Mouse (Mus musculus): ENCODE measurements around the gene Cyp3a57. TPM values are rescaled to one million over a fixed set of nuclear protein-coding genes. Genes with fewer than 3 reads are reported as not detected.
"Not testable (repeated sequence)": the region's sequence is repeated elsewhere in the genome, so short reads cannot be mapped to it uniquely, and the experiment has no call there.

The Cyp3a57 gene
- not detected in 2 replicates for polyA plus RNA-seq (2016; fragmentation: Nextera tagmentation; extraction: Ambion mirVana)

DNA sequence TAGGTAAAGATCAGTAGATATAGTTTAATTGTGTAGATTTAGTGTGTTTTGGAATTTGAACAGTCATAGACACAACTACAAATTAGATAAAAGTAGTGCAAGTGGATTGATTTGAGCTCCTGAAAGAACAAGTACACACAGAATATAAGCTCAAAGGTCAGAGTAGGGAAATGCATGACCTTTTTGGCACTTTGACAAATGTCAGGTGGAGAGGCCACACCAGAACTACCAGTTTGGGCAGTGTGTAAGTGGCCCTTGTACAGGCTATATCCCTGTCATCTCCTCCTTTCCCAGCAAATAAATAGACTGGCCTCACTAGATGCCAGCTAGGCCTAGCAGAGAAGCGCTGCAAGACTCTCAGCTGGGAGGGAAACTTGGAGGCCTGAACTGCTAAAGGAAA is at the start of gene Cyp3a57:
Gene Cyp3a57, plus strand, starts transcription at position 339 of the 400 bp plus-strand sequence.
- Histone ChIP-seq H3K4me1 (no peaks in the 10 kb centered on the region), H3K27ac (no peak within 1 kb of the TSS), H3K4me3 (no peak within 1 kb of the TSS), H3K36me3 (no peaks in the 10 kb centered on the region), H3K27me3 (ENCODE audit: insufficient read depth, poor library complexity, severe bottlenecking) (no peaks in the 10 kb centered on the region), H3K9me3 (no peaks in the 10 kb centered on the region)
- WGBS = 74% methylated on average over 1 of the region's 1 CpGs
- DNase-seq (ENCODE audit: low spot score) = no peak

- H3K4me1 ChIP-seq = no peaks in the 10 kb centered on the region
- no peak for DNase-seq (ENCODE audit: low spot score)
- H3K27me3 ChIP-seq (ENCODE audit: insufficient read depth, poor library complexity, severe bottlenecking) = no peaks in the 10 kb centered on the region
- H3K36me3 ChIP-seq = no peaks in the 10 kb centered on the region
- H3K27ac ChIP-seq = no peak overlapping the region
- no peaks in the 10 kb centered on the region for H3K9me3 ChIP-seq
- no peak overlapping the region for H3K4me3 ChIP-seq
These were observed 44.6 kb upstream of the Cyp3a57 start for GRCm38 (mm10) chr5:145300469-145300868.

- DNase-seq (ENCODE audit: low spot score); H3K27me3 ChIP-seq (ENCODE audit: insufficient read depth, poor library complexity, severe bottlenecking); H3K4me1 ChIP-seq; H3K27ac ChIP-seq; H3K9me3 ChIP-seq; H3K36me3 ChIP-seq; H3K4me3 ChIP-seq: not testable (repeated sequence)
- 70% methylated on average over 4 of the region's 4 CpGs for WGBS
These were observed 43.3 kb upstream of the Cyp3a57 start for GRCm38 (mm10) chr5:145301796-145302195.

GRCm38 (mm10) chr5:145302424-145302823 is 42.7 kb upstream of the Cyp3a57 start:
- no peaks in the 10 kb centered on the region for H3K27me3 ChIP-seq (ENCODE audit: insufficient read depth, poor library complexity, severe bottlenecking)
- H3K4me1 ChIP-seq = no peaks in the 10 kb centered on the region
- WGBS = 60% methylated on average over 1 of the region's 1 CpGs
- H3K4me3 ChIP-seq = no peak overlapping the region
- DNase-seq (ENCODE audit: low spot score) = no peak
- no peaks in the 10 kb centered on the region for H3K36me3 ChIP-seq
- no peak overlapping the region for H3K27ac ChIP-seq
- no peaks in the 10 kb centered on the region for H3K9me3 ChIP-seq

DNA sequence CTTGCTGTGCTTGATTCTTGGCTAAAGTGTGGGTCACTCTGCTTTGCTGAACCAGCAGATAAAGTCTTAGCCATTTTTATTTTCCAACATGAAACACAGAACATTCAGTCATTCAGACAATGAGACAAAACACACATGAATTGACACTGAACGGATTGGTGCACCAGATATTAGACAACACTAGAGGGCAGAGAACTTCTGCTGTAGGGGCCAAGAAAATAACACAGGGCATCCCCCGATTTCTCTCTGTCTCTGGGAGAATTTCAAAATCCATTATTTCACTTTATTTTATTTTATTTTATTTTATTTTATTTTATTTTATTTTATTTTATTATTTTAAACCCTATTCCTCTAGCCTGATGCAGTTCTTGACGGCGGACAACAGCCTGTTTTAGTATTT is 38.1 kb upstream of the Cyp3a57 start:
- H3K9me3 ChIP-seq; DNase-seq (ENCODE audit: low spot score); H3K27me3 ChIP-seq (ENCODE audit: insufficient read depth, poor library complexity, severe bottlenecking); H3K36me3 ChIP-seq; H3K4me3 ChIP-seq; H3K4me1 ChIP-seq; H3K27ac ChIP-seq: not testable (repeated sequence)
- WGBS = 87% methylated on average over 4 of the region's 4 CpGs

GRCm38 (mm10) chr5:145307811-145308210 is 37.3 kb upstream of the Cyp3a57 start:
- DNase-seq (ENCODE audit: low spot score); H3K9me3 ChIP-seq; H3K27ac ChIP-seq; H3K36me3 ChIP-seq; H3K4me1 ChIP-seq; H3K27me3 ChIP-seq (ENCODE audit: insufficient read depth, poor library complexity, severe bottlenecking); H3K4me3 ChIP-seq: not testable (repeated sequence)
- WGBS = 74% methylated on average over 3 of the region's 3 CpGs

GRCm38 (mm10) chr5:145313845-145314244 is 31.2 kb upstream of the Cyp3a57 start:
- Histone ChIP-seq H3K4me3 (no peak overlapping the region), H3K4me1 (no peaks in the 10 kb centered on the region), H3K9me3 (peaks cover 8% of the 10 kb centered on the region), H3K36me3 (no peaks in the 10 kb centered on the region), H3K27me3 (ENCODE audit: insufficient read depth, poor library complexity, severe bottlenecking) (no peaks in the 10 kb centered on the region), H3K27ac (no peak overlapping the region)
- DNase-seq (ENCODE audit: low spot score) = no peak

DNA sequence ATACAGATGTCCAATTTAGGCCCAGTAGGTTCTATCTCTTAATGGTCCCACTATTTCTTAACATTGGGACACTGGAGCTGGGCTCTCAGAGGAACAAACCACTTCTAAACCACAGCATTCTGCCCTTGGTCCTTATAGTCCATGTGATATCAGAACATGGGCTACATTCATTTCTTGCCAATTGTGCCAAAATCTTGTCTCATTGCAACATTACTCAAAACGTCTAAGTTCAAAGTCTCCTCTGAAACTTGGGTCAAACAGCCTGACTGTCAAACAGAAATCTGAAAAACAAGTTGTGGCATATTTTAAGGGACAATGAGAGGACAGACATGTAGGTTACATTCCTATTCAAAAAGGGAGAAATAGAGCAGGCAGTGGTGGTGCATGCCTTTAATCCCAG is 27.9 kb upstream of the Cyp3a57 start:
- 82% methylated on average over 1 of the region's 1 CpGs for WGBS
- no peaks in the 10 kb centered on the region for H3K4me1 ChIP-seq
- peaks cover 9% of the 10 kb centered on the region for H3K9me3 ChIP-seq
- no peaks in the 10 kb centered on the region for H3K36me3 ChIP-seq
- H3K4me3 ChIP-seq = no peak overlapping the region
- H3K27ac ChIP-seq = no peak overlapping the region
- DNase-seq (ENCODE audit: low spot score) = no peak
- H3K27me3 ChIP-seq (ENCODE audit: insufficient read depth, poor library complexity, severe bottlenecking) = no peaks in the 10 kb centered on the region

DNA sequence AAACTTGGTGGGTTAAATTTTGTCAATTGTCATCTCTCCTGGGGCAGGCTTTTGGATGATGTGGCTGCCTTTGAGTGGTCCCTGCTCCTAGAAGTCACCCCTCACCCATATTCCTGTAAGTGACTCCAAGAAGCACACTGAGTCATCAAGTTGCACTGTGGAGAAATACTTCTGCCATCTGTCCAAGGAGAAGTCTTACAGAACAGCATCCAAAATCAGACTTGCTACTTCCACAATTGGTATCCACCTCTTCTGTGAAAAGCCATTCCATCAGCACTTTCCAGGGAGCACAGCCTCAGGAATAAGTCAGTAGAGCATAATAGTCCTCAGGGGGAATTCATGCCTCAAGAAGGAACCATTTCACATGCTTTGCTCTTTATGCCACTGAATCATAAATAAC is 6.3 kb upstream of the Cyp3a57 start:
- not testable (repeated sequence) for H3K4me3 ChIP-seq; H3K36me3 ChIP-seq; H3K27ac ChIP-seq; H3K9me3 ChIP-seq; H3K4me1 ChIP-seq; H3K27me3 ChIP-seq (ENCODE audit: insufficient read depth, poor library complexity, severe bottlenecking); DNase-seq (ENCODE audit: low spot score)

- H3K4me1 ChIP-seq = no peaks in the 10 kb centered on the region
- no peaks in the 10 kb centered on the region for H3K9me3 ChIP-seq
- no peak overlapping the region for H3K4me3 ChIP-seq
- DNase-seq (ENCODE audit: low spot score) = peak; percentile 9
- H3K27ac ChIP-seq = no peak overlapping the region
- no peaks in the 10 kb centered on the region for H3K36me3 ChIP-seq
- H3K27me3 ChIP-seq (ENCODE audit: insufficient read depth, poor library complexity, severe bottlenecking) = no peaks in the 10 kb centered on the region
These were observed 4.6 kb downstream of the Cyp3a57 start for GRCm38 (mm10) chr5:145349697-145350096.

DNA sequence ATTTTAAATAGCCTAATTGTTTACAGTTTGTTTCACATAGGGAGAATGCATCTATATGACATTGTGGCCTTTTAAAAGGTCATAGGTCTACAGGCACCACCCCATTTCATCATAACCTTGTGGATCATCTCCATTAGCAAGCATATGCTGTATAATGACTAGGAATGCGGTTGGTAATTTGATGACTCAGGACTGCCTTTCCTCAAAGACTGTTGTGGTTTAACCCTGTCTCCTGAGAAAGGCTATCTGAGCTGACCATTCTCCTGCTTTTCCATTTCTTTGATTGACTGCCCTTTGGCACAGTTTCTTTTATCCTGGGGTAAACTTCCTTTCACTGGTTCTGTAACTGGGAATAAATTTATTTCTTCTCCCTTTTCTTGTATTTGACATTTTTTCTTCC is 8.0 kb downstream of the Cyp3a57 start:
- DNase-seq (ENCODE audit: low spot score) = no peak
- no peak overlapping the region for H3K27ac ChIP-seq
- no peaks in the 10 kb centered on the region for H3K27me3 ChIP-seq (ENCODE audit: insufficient read depth, poor library complexity, severe bottlenecking)
- no peak overlapping the region for H3K4me3 ChIP-seq
- no peaks in the 10 kb centered on the region for H3K9me3 ChIP-seq
- WGBS = 76% methylated on average over 1 of the region's 1 CpGs
- H3K4me1 ChIP-seq = no peaks in the 10 kb centered on the region
- no peaks in the 10 kb centered on the region for H3K36me3 ChIP-seq

- H3K27ac ChIP-seq = not testable (repeated sequence)
These were observed 70.3 kb downstream of the Cyp3a57 start for GRCm38 (mm10) chr5:145415416-145415815.

DNA sequence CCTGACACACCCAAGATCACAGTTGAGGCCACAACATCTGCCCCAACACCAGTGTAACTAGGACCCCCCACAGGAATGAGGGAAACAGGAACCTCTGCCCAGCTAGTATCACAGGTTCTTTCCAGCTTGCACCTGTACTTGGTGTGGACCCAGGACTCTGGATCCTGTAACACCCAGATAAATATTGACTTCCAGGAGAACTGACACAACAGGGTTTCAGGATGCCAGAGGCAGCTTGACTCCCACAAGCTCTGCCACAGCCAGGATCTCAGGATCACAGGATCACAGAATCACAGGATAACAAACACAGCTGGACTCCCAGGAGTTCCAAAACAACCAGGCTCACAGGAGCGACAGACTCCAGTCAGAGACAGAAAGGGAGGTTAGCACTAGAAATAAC is 77.2 kb downstream of the Cyp3a57 start:
- no peaks in the 10 kb centered on the region for H3K36me3 ChIP-seq
- H3K9me3 ChIP-seq = peaks cover 6% of the 10 kb centered on the region
- 57% methylated on average over 1 of the region's 1 CpGs for WGBS
- DNase-seq (ENCODE audit: low spot score) = no peak
- no peak overlapping the region for H3K4me3 ChIP-seq
- no peaks in the 10 kb centered on the region for H3K4me1 ChIP-seq
- no peaks in the 10 kb centered on the region for H3K27me3 ChIP-seq (ENCODE audit: insufficient read depth, poor library complexity, severe bottlenecking)
- no peak overlapping the region for H3K27ac ChIP-seq

More at GRCm38 (mm10) chr5:145415416-145415815, 70.3 kb downstream of the Cyp3a57 start:
- H3K27me3 ChIP-seq (ENCODE audit: insufficient read depth, poor library complexity, severe bottlenecking); H3K36me3 ChIP-seq; H3K4me3 ChIP-seq; H3K4me1 ChIP-seq; DNase-seq (ENCODE audit: low spot score): not testable (repeated sequence)
- WGBS = 78% methylated on average over 9 of the region's 9 CpGs
- H3K9me3 ChIP-seq = peaks cover 21% of the 10 kb centered on the region

- Histone ChIP-seq H3K4me1 (no peaks in the 10 kb centered on the region), H3K4me3 (no peak overlapping the region), H3K27ac (no peak overlapping the region), H3K9me3 (peaks cover 21% of the 10 kb centered on the region), H3K36me3 (no peaks in the 10 kb centered on the region), H3K27me3 (ENCODE audit: insufficient read depth, poor library complexity, severe bottlenecking) (no peaks in the 10 kb centered on the region)
- no peak for DNase-seq (ENCODE audit: low spot score)
These were observed 85.9 kb downstream of the Cyp3a57 start for GRCm38 (mm10) chr5:145431004-145431403.

Data from heart, embryonic 10.5 days (tissue).